Mouse (Mus musculus) liver, embryonic 16.5 days (tissue): ENCODE data around the gene Agtr1a. TPM values are rescaled to one million over a fixed set of nuclear protein-coding genes. Genes with fewer than 3 reads are reported as not detected.
A peak's percentile ranks its signal among the peaks of the same experiment; 100 is the strongest.

ENCODE experiments used
- ATAC-seq: fragments of 200-750 bp; cut with Nextera tagmentation; 2 replicates; pipeline ENCODE4 v1.8.0; 2017; ENCODE audit warnings: low read depth, mild to moderate bottlenecking, moderate number of reproducible peaks, moderate library complexity
- H3K27ac ChIP-seq: fragments of 300-500 bp; sonication (generic); 2 replicates; pipeline ENCODE4 v1.5.1; 2014; ENCODE audit warnings: mild to moderate bottlenecking, low read length
- H3K27me3 ChIP-seq: fragments of 300-500 bp; sonication (generic); 2 replicates; pipeline ENCODE4 v1.6.1; 2014; ENCODE audit warnings: low read depth, low read length, mixed read lengths; ENCODE audit not compliant: control insufficient read depth, insufficient read depth
- H3K36me3 ChIP-seq: fragments of 300-500 bp; sonication (generic); 2 replicates; pipeline ENCODE4 v1.6.1; 2014; ENCODE audit warnings: mild to moderate bottlenecking; ENCODE audit not compliant: control insufficient read depth, insufficient read depth
- H3K4me1 ChIP-seq: fragments of 300-500 bp; sonication (generic); 2 replicates; pipeline ENCODE4 v1.6.1; 2014; ENCODE audit warnings: low read depth, low read length, mixed read lengths; ENCODE audit not compliant: control insufficient read depth
- H3K4me2 ChIP-seq: fragments of 300-500 bp; sonication (generic); 2 replicates; pipeline ENCODE4 v1.6.1; 2014; ENCODE audit warnings: low read depth, low read length, mixed read lengths
- H3K4me3 ChIP-seq: fragments of 300-500 bp; sonication (generic); 2 replicates; pipeline ENCODE4 v1.5.1; 2014; ENCODE audit warnings: low read depth, mild to moderate bottlenecking, low read length
- H3K9ac ChIP-seq: fragments of 300-500 bp; sonication (generic); 2 replicates; pipeline ENCODE4 v1.6.1; 2014; ENCODE audit warnings: low read depth, low read length
- H3K9me3 ChIP-seq: fragments of 300-500 bp; sonication (generic); replicated peaks from 2 replicates; pipeline ENCODE4 v1.6.1; 2016; ENCODE audit warnings: low read length; ENCODE audit not compliant: control insufficient read depth
- WGBS: fragments of 180-500 bp; shearing (Covaris S2); extraction: QIAGEN DNeasy Blood & Tissue Kit; methylation state at CpG from one replicate; pipeline ENCODE4 v1.1.7; 2014; ENCODE audit not compliant: insufficient replicate concordance; 5-methylcytosine and 5-hydroxymethylcytosine counted together
- polyA plus RNA-seq: library from polyadenylated mRNA; unstranded; fragments of >200 nt; fragmentation: Nextera tagmentation; extraction: Ambion mirVana; gene quantifications from 2 replicates; pipeline ENCODE4 v1.2.1, GENCODE M21; 2015

Gene Agtr1a
- polyA plus RNA-seq, 1 experiment from 2014 or later: 19.5 TPM

DNA sequence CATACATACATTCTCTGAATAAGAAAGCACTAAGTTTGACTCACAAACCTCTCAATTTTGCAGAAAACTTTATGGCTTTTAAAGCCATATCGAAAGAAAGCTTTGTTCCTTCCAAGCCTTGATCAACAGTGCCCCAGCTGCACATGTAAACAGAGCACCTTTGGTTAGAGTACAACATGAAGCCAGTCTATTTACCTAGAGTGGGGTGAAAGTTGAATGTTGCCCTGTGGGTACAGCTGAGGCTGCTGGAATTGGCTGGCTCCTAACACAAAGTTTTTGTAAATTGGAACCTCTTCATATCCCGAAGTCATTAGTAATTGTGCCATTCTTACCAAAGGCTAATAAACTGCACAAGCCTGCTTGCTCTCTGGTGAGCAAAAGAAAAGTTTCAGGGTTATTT lies 19.7 kb downstream of the Agtr1a start:
- H3K4me3 ChIP-seq: no peak overlapping the region
- peak; percentile 87 for ATAC-seq
- 40% methylated on average over 2 of the region's 2 CpGs for WGBS

DNA sequence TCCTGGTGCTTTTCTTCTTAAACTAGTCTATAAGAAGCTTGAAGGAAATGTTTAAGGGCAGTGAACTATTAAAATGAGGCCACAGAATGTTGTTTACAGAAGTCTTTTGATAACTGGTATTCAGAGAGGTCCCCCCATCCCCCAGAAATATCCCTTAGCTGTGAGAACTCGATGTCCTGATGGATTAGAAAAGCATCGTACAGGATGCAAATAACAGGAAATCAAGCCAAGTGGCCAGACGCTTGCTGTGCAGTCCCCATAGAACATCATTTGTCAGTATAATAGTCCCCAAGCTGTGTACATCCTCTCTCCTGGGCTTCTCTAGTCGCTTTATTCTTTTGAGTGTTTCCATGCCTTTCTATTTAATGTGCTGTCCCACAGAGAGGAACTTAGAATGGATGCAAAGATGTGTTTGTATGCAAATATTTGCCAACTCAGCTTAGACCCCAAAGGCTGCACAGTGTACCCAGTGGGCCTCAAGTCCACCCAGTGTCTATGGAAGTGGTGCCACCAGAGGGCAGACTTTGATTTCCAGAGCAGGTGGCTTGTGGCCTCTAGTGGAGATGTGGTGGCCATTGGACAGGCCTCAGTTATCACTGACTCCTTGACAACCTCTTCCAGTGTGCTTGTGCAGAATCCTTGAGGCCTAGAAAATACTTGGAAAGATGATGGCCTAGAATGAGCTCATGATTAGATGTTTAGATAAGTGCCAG lies 22.4 kb downstream of the Agtr1a start:
- Histone ChIP-seq H3K4me3 (no peak overlapping the region), H3K9ac (no peak overlapping the region), H3K36me3 (no peaks in the 10 kb centered on the region), H3K27me3 (no peaks in the 10 kb centered on the region), H3K4me2 (no peak overlapping the region), H3K4me1 (no peaks in the 10 kb centered on the region; the same call in 1 of the 2 replicates), H3K27ac (no peak overlapping the region), H3K9me3 (no peaks in the 10 kb centered on the region)
- ATAC-seq: no peak
- WGBS: 43% methylated on average over 4 of the region's 4 CpGs

More for the DNA sequence above, 19.7 kb downstream of the Agtr1a start:
- H3K4me2 ChIP-seq: no peak overlapping the region
- H3K9me3 ChIP-seq: no peaks in the 10 kb centered on the region
- no peaks in the 10 kb centered on the region for H3K36me3 ChIP-seq
- H3K9ac ChIP-seq: no peak overlapping the region
- H3K27ac ChIP-seq: no peak overlapping the region
- no peaks in the 10 kb centered on the region; the same call in 1 of the 2 replicates for H3K4me1 ChIP-seq
- no peaks in the 10 kb centered on the region for H3K27me3 ChIP-seq

DNA sequence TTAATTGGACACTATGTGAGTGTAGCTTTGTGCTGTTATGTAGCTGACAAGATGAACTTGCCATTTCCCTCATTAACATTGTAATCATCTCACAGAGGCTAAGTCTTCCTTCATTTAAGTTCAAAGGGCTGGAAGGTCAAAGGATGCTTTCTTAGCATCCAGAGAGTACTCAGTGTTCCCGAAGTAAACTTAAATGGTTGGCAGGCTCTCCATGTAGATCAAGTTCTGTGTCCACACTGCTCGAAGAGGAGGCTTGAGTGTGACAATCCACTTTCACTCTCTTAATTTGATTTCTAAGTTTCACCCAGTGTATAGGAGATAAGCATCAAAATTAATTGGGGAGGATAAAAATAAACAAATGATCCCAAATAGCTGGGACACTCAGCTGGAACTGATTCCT lies 23.6 kb downstream of the Agtr1a start:
- WGBS: 52% methylated on average over 2 of the region's 2 CpGs
- no peak for ATAC-seq
- H3K36me3 ChIP-seq: no peaks in the 10 kb centered on the region
- H3K9me3 ChIP-seq: no peaks in the 10 kb centered on the region
- H3K4me3 ChIP-seq: no peak overlapping the region
- H3K9ac ChIP-seq: no peak overlapping the region
- no peak overlapping the region for H3K27ac ChIP-seq
- H3K4me1 ChIP-seq: no peaks in the 10 kb centered on the region; the same call in 1 of the 2 replicates
- H3K27me3 ChIP-seq: no peaks in the 10 kb centered on the region
- no peak overlapping the region for H3K4me2 ChIP-seq

DNA sequence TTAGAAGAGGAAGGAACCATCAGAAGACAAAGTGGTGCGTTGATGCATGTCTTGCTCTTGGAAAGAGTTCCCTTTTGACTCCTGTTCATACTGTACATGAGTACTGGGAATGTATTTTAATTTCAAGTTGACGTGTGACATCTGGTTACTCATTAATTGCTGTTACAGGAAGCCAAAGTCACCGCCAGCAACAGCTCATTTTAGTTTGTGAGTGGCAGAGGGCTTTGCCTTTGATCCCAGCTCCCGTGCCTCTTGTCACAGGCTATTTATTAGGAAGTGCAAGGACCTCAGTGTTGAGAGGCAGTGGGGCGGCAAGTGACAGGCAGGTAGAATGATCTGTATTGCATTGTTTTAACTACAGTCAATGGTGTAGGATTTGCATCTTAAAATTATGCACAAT lies 24.8 kb downstream of the Agtr1a start:
- no peaks in the 10 kb centered on the region for H3K27me3 ChIP-seq
- no peak overlapping the region for H3K9ac ChIP-seq
- WGBS: 45% methylated on average over 5 of the region's 5 CpGs
- H3K4me3 ChIP-seq: no peak overlapping the region
- no peaks in the 10 kb centered on the region for H3K36me3 ChIP-seq
- peak; percentile 61 for ATAC-seq
- no peaks in the 10 kb centered on the region; the same call in 1 of the 2 replicates for H3K4me1 ChIP-seq
- peak overlapping the region; percentile 2; the same call in 1 of the 2 replicates for H3K27ac ChIP-seq
- no peak overlapping the region for H3K4me2 ChIP-seq
- H3K9me3 ChIP-seq: no peaks in the 10 kb centered on the region

DNA sequence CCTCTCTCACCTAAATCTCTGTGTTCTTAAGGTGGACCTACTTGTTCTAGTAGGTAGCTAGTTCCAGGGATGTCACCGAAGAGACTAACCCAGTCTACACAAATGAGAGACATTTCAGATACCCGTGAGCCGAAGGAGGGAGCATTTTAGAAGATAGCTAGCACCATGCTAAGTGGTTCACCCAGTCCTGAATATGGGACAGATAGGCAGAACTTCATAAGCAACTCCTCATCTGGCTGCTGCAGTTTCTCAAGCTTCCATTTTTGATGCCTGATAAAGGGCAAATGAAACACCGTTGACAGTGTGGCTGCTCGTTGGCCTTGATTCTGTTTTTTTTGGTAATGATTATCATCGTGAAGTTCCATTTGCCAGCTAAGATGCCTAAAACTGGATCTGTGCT lies 25.8 kb downstream of the Agtr1a start:
- H3K9me3 ChIP-seq: no peaks in the 10 kb centered on the region
- no peaks in the 10 kb centered on the region for H3K27me3 ChIP-seq
- H3K36me3 ChIP-seq: no peaks in the 10 kb centered on the region
- no peaks in the 10 kb centered on the region; the same call in 1 of the 2 replicates for H3K4me1 ChIP-seq
- H3K9ac ChIP-seq: no peak overlapping the region
- no peak overlapping the region for H3K4me3 ChIP-seq
- 76% methylated on average over 6 of the region's 6 CpGs for WGBS
- no peak for ATAC-seq
- H3K27ac ChIP-seq: no peak overlapping the region
- H3K4me2 ChIP-seq: no peak overlapping the region

DNA sequence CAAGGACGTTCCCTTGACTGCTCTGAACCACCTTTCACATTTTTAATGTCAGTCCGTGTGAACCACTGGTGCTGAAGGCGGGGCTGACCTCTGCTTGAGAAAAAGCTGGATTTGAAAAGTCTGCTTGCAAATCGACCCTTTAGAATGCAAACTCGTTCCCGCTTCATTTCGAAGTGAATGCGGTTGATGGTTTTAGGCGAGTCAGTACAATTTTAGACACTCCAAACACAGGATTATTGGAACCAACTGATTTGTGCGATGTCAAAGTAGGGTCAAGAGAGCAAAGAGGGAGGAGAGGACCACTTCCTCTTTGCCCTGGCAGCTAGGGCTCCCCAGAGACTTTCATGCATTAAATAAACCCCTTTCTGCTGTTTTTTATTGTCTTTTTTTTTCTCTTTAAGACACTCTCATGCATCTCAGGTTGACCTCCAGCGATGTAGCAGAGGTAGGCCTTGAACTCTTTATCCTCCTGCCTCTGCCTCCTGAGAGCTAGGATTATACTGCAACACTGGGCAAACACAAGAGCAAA lies 27.9 kb downstream of the Agtr1a start:
- 63% methylated on average over 11 of the region's 11 CpGs for WGBS
- ATAC-seq: no peak
- Histone ChIP-seq H3K9ac (no peak overlapping the region), H3K4me1 (no peaks in the 10 kb centered on the region; the same call in 1 of the 2 replicates), H3K36me3 (no peaks in the 10 kb centered on the region; the same call in 1 of the 2 replicates), H3K9me3 (no peaks in the 10 kb centered on the region), H3K27ac (no peak overlapping the region), H3K4me2 (no peak overlapping the region), H3K27me3 (no peaks in the 10 kb centered on the region), H3K4me3 (no peak overlapping the region)

DNA sequence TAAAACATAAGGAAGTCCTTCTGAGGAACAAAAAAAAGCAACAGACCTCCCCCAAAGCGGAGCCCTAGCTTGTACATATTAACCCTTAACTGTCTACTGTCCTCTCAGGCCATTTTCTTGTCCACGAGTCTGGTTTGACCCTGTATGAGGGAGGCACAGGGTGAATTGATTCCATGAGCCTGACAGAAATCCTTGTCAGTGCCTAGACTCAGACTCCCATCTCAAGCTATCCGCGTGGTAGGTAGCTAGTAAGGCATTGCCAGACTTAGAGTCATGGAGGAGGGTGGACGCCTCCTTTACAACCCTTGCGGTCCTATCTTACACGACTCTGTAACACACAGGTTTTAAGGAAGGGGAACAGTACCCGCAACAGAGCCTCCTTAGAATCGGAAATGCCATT lies 28.5 kb downstream of the Agtr1a start:
- no peaks in the 10 kb centered on the region for H3K27me3 ChIP-seq
- no peak overlapping the region for H3K4me3 ChIP-seq
- H3K9me3 ChIP-seq: no peaks in the 10 kb centered on the region
- H3K9ac ChIP-seq: no peak overlapping the region
- H3K36me3 ChIP-seq: no peaks in the 10 kb centered on the region; the same call in 1 of the 2 replicates
- whole genome bisulfite sequencing: 53% methylated on average over 9 of the region's 9 CpGs
- no peaks in the 10 kb centered on the region; the same call in 1 of the 2 replicates for H3K4me1 ChIP-seq
- no peak overlapping the region for H3K27ac ChIP-seq
- H3K4me2 ChIP-seq: no peak overlapping the region
- ATAC-seq: no peak

DNA sequence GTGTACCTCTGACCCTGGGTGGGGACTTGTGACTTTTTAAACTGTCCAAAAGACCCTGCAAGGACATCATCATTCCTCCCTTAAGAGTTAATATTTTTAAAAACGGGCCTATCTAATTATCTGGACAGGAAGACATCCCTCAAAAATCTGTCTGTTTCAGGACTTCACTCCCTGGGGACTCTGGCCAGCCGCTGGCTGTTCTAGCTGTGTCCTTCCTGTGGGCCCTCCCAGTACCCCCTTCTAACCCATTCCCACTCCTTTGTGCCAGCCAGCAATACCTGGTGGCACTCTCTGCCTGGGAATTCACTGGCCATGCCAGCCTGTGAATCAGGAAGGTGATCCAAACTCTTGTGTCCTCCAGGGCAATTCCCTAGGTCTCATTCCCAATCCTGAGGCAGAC lies 29.1 kb downstream of the Agtr1a start:
- H3K4me2 ChIP-seq: no peak overlapping the region
- H3K27me3 ChIP-seq: no peaks in the 10 kb centered on the region
- no peaks in the 10 kb centered on the region; the same call in 1 of the 2 replicates for H3K36me3 ChIP-seq
- 48% methylated on average over 2 of the region's 2 CpGs for WGBS
- no peak overlapping the region for H3K9ac ChIP-seq
- no peaks in the 10 kb centered on the region for H3K9me3 ChIP-seq
- no peak overlapping the region for H3K4me3 ChIP-seq
- no peak for ATAC-seq
- no peaks in the 10 kb centered on the region; the same call in 1 of the 2 replicates for H3K4me1 ChIP-seq
- H3K27ac ChIP-seq: no peak overlapping the region

DNA sequence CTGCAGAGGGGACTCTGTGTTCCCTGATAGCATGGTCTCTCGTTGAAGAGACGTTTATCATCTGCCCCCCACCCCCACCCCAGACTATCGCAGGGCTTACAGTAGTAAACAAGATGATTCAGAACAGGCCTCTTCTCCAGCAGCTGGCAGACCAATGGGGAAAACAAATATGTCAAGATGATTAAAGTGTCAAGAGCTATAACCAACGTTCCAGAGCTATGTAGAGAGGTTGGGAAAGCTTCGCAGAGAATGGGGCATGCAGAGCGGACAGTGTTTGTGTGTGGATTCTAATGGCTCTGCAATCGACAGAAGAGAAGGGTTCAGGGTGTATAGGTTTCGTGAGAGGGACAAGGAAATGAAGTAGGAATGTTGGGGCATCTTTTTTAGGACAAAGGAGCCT lies 31.9 kb downstream of the Agtr1a start:
- H3K4me2 ChIP-seq: no peak overlapping the region
- WGBS: 49% methylated on average over 8 of the region's 8 CpGs
- no peaks in the 10 kb centered on the region for H3K4me1 ChIP-seq
- no peaks in the 10 kb centered on the region for H3K27me3 ChIP-seq
- no peaks in the 10 kb centered on the region for H3K9me3 ChIP-seq
- no peak overlapping the region for H3K9ac ChIP-seq
- ATAC-seq: no peak
- H3K36me3 ChIP-seq: no peaks in the 10 kb centered on the region; the same call in 1 of the 2 replicates
- no peak overlapping the region for H3K27ac ChIP-seq
- H3K4me3 ChIP-seq: no peak overlapping the region
